Mouse (Mus musculus) cerebellum, adult 2 months (tissue): ENCODE data around the gene Gm17402. TPM values are rescaled to one million over a fixed set of nuclear protein-coding genes. Genes with fewer than 3 reads are reported as not detected.

Experiments
- DNase-seq, 2 experiments: peaks; one replicate each; pipeline ENCODE4 v3.0.0; 2021
- H3K27ac ChIP-seq: fragments of 200-500 bp; 2 replicates; pipeline ENCODE4 v1.5.1; 2012; ENCODE audit warnings: low read length, control low read depth, inconsistent platforms; ENCODE audit not compliant: insufficient read depth
- H3K27me3 ChIP-seq: fragments of 200-500 bp; 2 replicates; pipeline ENCODE4 v1.6.1; 2012; ENCODE audit warnings: inconsistent platforms, mild to moderate bottlenecking, low read length, moderate library complexity; ENCODE audit not compliant: control insufficient read depth, insufficient read depth
- H3K4me1 ChIP-seq: fragments of 200-500 bp; 2 replicates; pipeline ENCODE4 v1.6.1; 2011; ENCODE audit warnings: low read length; ENCODE audit not compliant: control insufficient read depth, insufficient read depth
- H3K4me3 ChIP-seq: fragments of 200-500 bp; replicated peaks from 2 replicates; pipeline ENCODE3; 2011; ENCODE audit warnings: mild to moderate bottlenecking, low read depth, low read length, control low read depth; ENCODE audit not compliant: insufficient read depth
- CTCF ChIP-seq: fragments of 200-500 bp; IDR thresholded peaks from 2 replicates; pipeline ENCODE4 v1.5.1; 2011; ENCODE audit warnings: low read depth, mild to moderate bottlenecking, control low read depth, low read length, moderate library complexity, borderline replicate concordance; ENCODE audit not compliant: insufficient read depth
- POLR2A ChIP-seq: fragments of 200-500 bp; IDR thresholded peaks from 2 replicates; pipeline ENCODE4 v1.6.1; 2011; ENCODE audit warnings: low read length, control low read depth, borderline replicate concordance; ENCODE audit not compliant: insufficient read depth
- WGBS: fragments of 180-500 bp; shearing (Covaris S2); methylation state at CpG from one replicate; pipeline ENCODE4 v1.1.7; 2018; 5-methylcytosine and 5-hydroxymethylcytosine counted together
- polyA plus RNA-seq: library from polyadenylated mRNA; depleted of rRNA; stranded (reverse); fragments of >200 nt; gene quantifications from 2 replicates; pipeline ENCODE4 v1.2.3, GENCODE M21; 2012

Gene Gm17402
- polyA plus RNA-seq, 1 experiment: not detected

DNA sequence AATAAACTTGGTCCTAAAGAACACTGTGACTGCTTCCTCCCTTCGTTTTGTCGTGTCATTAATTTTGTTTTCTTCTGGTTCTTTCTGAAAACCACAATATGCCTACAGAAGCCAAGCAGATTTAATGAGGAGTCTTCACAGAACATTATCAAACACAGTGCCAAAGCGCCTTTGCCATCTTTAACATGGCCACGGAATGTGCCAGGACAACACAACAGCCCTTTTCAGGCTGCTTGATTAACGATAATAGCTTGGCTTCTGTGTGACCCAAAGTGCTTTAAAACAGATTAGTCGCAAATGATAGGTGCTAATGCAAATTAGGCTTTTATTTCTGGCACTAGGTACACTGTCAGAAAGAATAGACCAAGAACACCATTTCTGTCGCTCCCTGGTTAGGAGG, 16.6 kb downstream of the Gm17402 start:
- H3K27me3 ChIP-seq: no peaks in the 10 kb centered on the region
- no peak overlapping the region for H3K4me3 ChIP-seq
- no peaks in the 10 kb centered on the region for H3K4me1 ChIP-seq
- DNase-seq: no peak
- 67% methylated on average over 7 of the region's 7 CpGs for WGBS
- TF ChIP-seq CTCF: no peak
- H3K27ac ChIP-seq: no peak overlapping the region

GRCm38 (mm10) chr3:67352763-67353149, 22.2 kb downstream of the Gm17402 start:
- no peaks in the 10 kb centered on the region for H3K27me3 ChIP-seq

GRCm38 (mm10) chr3:67352128-67352762, 22.7 kb downstream of the Gm17402 start:
- TF ChIP-seq CTCF (peak; percentile 64; the same call in 1 of the 2 replicates), POLR2A (no peak)
- Histone ChIP-seq H3K27ac (no peak overlapping the region), H3K4me1 (no peaks in the 10 kb centered on the region), H3K4me3 (no peak overlapping the region), H3K27me3 (no peaks in the 10 kb centered on the region)
- WGBS: 27% methylated on average over 5 of the region's 5 CpGs
- peak; percentile 20 to 38 for DNase-seq

More at GRCm38 (mm10) chr3:67352763-67353149, 22.2 kb downstream of the Gm17402 start:
- DNase-seq: no peak
- TF ChIP-seq POLR2A (no peak), CTCF (no peak)
- H3K4me1 ChIP-seq: no peaks in the 10 kb centered on the region
- whole genome bisulfite sequencing: 36% methylated on average over 3 of the region's 3 CpGs
- no peak overlapping the region for H3K27ac ChIP-seq
- H3K4me3 ChIP-seq: no peak overlapping the region

DNA sequence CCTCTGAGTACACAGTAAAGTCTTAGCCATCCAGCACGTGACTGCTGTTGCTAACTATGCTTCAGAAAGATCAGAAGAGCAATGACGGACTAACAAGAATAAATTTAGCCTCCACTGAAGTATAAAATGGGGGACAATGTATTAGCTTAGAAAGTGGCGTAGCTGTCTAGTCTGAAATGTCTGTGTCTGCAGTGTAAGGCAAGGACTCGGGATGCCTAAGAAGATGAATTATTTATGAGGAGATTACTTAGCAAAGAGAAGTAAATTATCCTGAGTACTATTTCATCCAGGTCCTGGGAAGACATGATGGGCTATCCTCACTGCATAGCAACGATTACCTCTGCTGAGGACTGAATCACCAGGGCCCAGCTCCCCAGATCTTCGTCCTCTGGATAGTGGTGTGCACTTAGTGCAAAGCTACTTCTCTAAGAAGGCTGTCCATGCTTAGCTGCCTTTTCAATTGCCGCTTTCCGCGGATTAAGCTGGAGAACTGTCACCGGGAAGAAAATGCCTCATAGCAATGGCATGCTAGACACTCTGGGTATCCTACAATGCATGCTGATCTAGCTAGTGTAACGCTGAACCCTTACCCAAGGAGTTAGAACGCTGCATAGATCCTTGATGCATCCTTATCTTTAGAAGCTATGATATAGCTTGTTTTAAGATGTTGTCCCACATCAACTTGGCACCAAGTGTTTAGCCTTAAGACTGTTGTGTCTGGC, 23.4 kb downstream of the Gm17402 start:
- no peak for TF ChIP-seq CTCF
- TF ChIP-seq POLR2A: no peak
- 73% methylated on average over 12 of the region's 12 CpGs for WGBS
- no peak overlapping the region for H3K4me3 ChIP-seq

DNA sequence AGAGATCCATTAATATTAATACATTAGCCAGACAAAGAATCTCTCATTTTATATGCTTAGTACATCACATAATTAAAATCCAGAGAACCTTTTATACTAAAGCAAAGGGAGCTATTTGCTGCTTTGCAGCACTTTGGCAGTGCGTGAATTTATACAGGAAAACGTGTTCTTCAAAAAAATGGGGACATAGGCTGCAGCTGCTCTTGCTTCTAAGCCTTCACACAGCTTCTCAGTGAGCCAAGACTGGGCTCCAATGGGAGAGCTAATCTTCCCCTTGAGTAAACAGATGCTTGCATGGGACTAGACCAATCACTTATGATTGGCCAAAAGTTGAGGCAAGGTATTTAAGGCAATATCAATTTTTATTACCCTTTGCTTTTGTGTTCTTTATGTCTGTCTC, 28.3 kb downstream of the Gm17402 start:
- no peak for DNase-seq

More for the DNA sequence above, 23.4 kb downstream of the Gm17402 start:
- Histone ChIP-seq H3K4me1 (no peaks in the 10 kb centered on the region), H3K27me3 (no peaks in the 10 kb centered on the region), H3K27ac (no peak overlapping the region)
- no peak for DNase-seq

GRCm38 (mm10) chr3:67344599-67344998, 30.4 kb downstream of the Gm17402 start:
- Histone ChIP-seq H3K27me3 (no peaks in the 10 kb centered on the region), H3K4me1 (no peaks in the 10 kb centered on the region), H3K4me3 (no peak overlapping the region), H3K27ac (no peak overlapping the region)
- TF ChIP-seq POLR2A (no peak), CTCF (peak; percentile 62; the same call in 1 of the 2 replicates)
- peak; percentile 34 to 48 for DNase-seq
- WGBS: 8% methylated on average over 2 of the region's 2 CpGs

More for the DNA sequence above, 28.3 kb downstream of the Gm17402 start:
- Histone ChIP-seq H3K27ac (no peak overlapping the region), H3K4me1 (no peaks in the 10 kb centered on the region), H3K4me3 (no peak overlapping the region), H3K27me3 (no peaks in the 10 kb centered on the region)
- TF ChIP-seq CTCF (no peak), POLR2A (no peak)
- WGBS: 53% methylated on average over 2 of the region's 2 CpGs

DNA sequence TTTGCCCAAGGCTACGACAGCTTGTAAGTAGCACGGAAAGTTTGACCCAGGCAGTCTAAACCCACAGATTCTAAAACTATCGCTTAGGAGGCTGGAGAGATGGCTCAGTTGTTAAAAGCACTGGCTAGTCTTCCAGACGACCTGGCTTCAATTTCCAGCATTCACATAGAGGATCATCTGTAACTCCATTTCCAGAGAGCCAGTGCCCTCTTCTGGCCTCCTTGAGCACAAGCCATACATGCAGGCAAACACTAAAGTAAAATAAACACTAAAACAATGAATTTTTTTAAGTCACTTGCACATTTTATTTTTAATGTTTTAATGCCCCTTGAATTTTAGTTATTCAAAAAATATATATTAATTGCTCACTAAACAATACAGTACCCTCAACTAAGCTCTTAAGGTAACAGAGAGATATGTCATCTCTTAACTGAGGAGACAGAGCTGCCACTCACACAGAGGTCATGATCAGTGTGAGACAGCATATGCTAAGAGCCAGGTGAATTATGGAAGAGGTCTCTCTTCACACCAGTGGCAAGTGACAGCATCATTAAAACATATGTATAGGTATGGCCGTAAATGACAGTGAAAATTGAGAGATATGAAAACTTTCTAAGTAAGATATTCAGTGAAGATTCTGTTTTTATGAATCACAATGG, 31.8 kb downstream of the Gm17402 start:
- peak; percentile 13; the same call in 1 of the 2 replicates for TF ChIP-seq CTCF
- no peak for TF ChIP-seq POLR2A

GRCm38 (mm10) chr3:67340921-67341320, 34.0 kb downstream of the Gm17402 start:
- 69% methylated on average over 7 of the region's 7 CpGs for WGBS
- Histone ChIP-seq H3K27ac (no peak overlapping the region), H3K4me3 (no peak overlapping the region), H3K27me3 (no peaks in the 10 kb centered on the region), H3K4me1 (no peaks in the 10 kb centered on the region)
- TF ChIP-seq CTCF (no peak), POLR2A (no peak)
- no peak for DNase-seq

More for the DNA sequence above, 31.8 kb downstream of the Gm17402 start:
- 61% methylated on average over 5 of the region's 5 CpGs for WGBS
- no peak for DNase-seq
- Histone ChIP-seq H3K4me1 (no peaks in the 10 kb centered on the region), H3K4me3 (no peak overlapping the region), H3K27me3 (no peaks in the 10 kb centered on the region), H3K27ac (no peak overlapping the region)
